Mouse (Mus musculus) CD4-positive, CD25-positive, alpha-beta regulatory T cell, adult 4 months (primary cell): ENCODE data around the gene Zfp286. TPM values are rescaled to one million over a fixed set of nuclear protein-coding genes. Genes with fewer than 3 reads are reported as not detected.

Source experiments
- polyA plus RNA-seq, 2 experiments: library from polyadenylated mRNA; unstranded; fragments of 100-300 nt; shearing (Covaris generic); gene quantifications; one replicate each; pipeline ENCODE4 v1.2.1; 2017

Zfp286 gene
- polyA plus RNA-seq, 2 experiments from 2014 or later = 3.8 to 4.3 TPM

Other genes starting within 250 kb of the Zfp286 start
- gene Ubb, start 238.3 kb downstream of the Zfp286 start, polyA plus RNA-seq = 1,000 to 10,000 TPM; 5,826 to 7,831 TPM
- gene Trpv2, start 215.0 kb downstream of the Zfp286 start, polyA plus RNA-seq = 10 to 100 TPM; 65.8 to 93.5 TPM
- gene Lrrc75a, start 140.9 kb downstream of the Zfp286 start, polyA plus RNA-seq = 1 to 10 TPM; 1.9 to 4.6 TPM
- 10 to 100 TPM; 42.9 to 59.1 TPM for gene Mmgt2, start 140.8 kb downstream of the Zfp286 start, polyA plus RNA-seq
- 10 to 100 TPM; 16.9 to 20.4 TPM for gene Zfp287, start 57.6 kb downstream of the Zfp286 start, polyA plus RNA-seq
- not detected for gene Gm10428, start 36.4 kb downstream of the Zfp286 start, polyA plus RNA-seq
- gene Trim16, start 30.8 kb upstream of the Zfp286 start, polyA plus RNA-seq = 1 to 10 TPM; 2.5 to 4.3 TPM
- gene Fbxw10, start 57.6 kb upstream of the Zfp286 start, polyA plus RNA-seq = 1 to 10 TPM; 8.4 to 9.6 TPM
- 10 to 100 TPM; 57.6 to 61.6 TPM for gene Tvp23b, start 90.0 kb upstream of the Zfp286 start, polyA plus RNA-seq
- gene Cdrt4, start 161.7 kb upstream of the Zfp286 start, polyA plus RNA-seq = not detected